Comparison of ENCODE assay signal across 8 mouse cellular contexts in genomic region chr16:18288166-18288565, GRCm38 (mm10). TPM values are rescaled to one million over a fixed set of nuclear protein-coding genes. Genes with fewer than 3 reads are reported as not detected.
A peak's percentile ranks its signal among the peaks of the same experiment; 100 is the strongest.
DNase-seq lines count a peak whose midpoint lies in the region; ATAC-seq lines count a peak whose summit lies in the region.

No protein-coding gene starts in this region.

- DNase-seq in retina, postnatal 1 day, result peak; percentile 53
- no peak for DNase-seq in left cerebral cortex, adult 8-10 months (ENCODE audit: low spot score in 2 of 2)
- DNase-seq in gastrocnemius, postnatal 4 days (ENCODE audit: low spot score in 2 of 2), result no peak

- peaks cover 43% of the 10 kb centered on the region for H3K4me1 ChIP-seq in megakaryocyte, embryonic 14.5 days
- H3K4me1 ChIP-seq in brown adipose tissue, adult 24 weeks (ENCODE audit: control insufficient read depth, insufficient read depth, insufficient read length, low read length), result peaks cover 7% of the 10 kb centered on the region; the same call in 1 of the 2 replicates
- peaks cover 30% of the 10 kb centered on the region for H3K4me1 ChIP-seq in forebrain, embryonic 16.5 days (replicated peaks; ENCODE audit: control insufficient read depth, insufficient read depth, low read length)
- H3K4me1 ChIP-seq in limb, embryonic 15.5 days, result peaks cover 25% of the 10 kb centered on the region

- H3K27ac ChIP-seq in brown adipose tissue, adult 24 weeks (replicated peaks; ENCODE audit: low read depth, low read length), result no peak overlapping the region
- no peak overlapping the region; the same call in 1 of the 2 replicates for H3K27ac ChIP-seq in forebrain, embryonic 16.5 days (ENCODE audit: low read length)
- H3K27ac ChIP-seq in limb, embryonic 15.5 days, result peak overlapping the region; percentile 94

- peak overlapping the region; percentile 97 for H3K9ac ChIP-seq in forebrain, embryonic 16.5 days (replicated peaks; ENCODE audit: low read depth, low read length)
- H3K9ac ChIP-seq in limb, embryonic 15.5 days, result peak overlapping the region; percentile 95

- H3K27me3 ChIP-seq in megakaryocyte, embryonic 14.5 days (replicated peaks), result no peaks in the 10 kb centered on the region
- H3K27me3 ChIP-seq in forebrain, embryonic 16.5 days (replicated peaks; ENCODE audit: control insufficient read depth, insufficient read depth, low read length), result no peaks in the 10 kb centered on the region
- H3K27me3 ChIP-seq in limb, embryonic 15.5 days, result no peaks in the 10 kb centered on the region

- peaks cover 36% of the 10 kb centered on the region for H3K36me3 ChIP-seq in megakaryocyte, embryonic 14.5 days (replicated peaks; ENCODE audit: low read length)
- peaks cover 12% of the 10 kb centered on the region for H3K36me3 ChIP-seq in forebrain, embryonic 16.5 days (ENCODE audit: control insufficient read depth, insufficient read depth)
- peaks cover 24% of the 10 kb centered on the region for H3K36me3 ChIP-seq in limb, embryonic 15.5 days

- H3K4me3 ChIP-seq in megakaryocyte, embryonic 14.5 days (replicated peaks), result peak overlapping the region; percentile 95
- peak overlapping the region; percentile 98 for H3K4me3 ChIP-seq in brown adipose tissue, adult 24 weeks (ENCODE audit: insufficient read depth, low read depth, low read length)
- peak overlapping the region; percentile 100 for H3K4me3 ChIP-seq in forebrain, embryonic 16.5 days (replicated peaks; ENCODE audit: low read length)
- H3K4me3 ChIP-seq in limb, embryonic 15.5 days, result peak overlapping the region; percentile 83

- H3K4me2 ChIP-seq in forebrain, embryonic 16.5 days (ENCODE audit: low read length), result peak overlapping the region; percentile 98
- peak overlapping the region; percentile 78 for H3K4me2 ChIP-seq in limb, embryonic 15.5 days

- no peak for ATAC-seq in megakaryocyte, adult 5-6 weeks (ENCODE audit: poor library complexity, severe bottlenecking)
- no peak for ATAC-seq in forebrain, embryonic 16.5 days
- ATAC-seq in limb, embryonic 15.5 days (ENCODE audit: insufficient number of reproducible peaks, low FRiP score, low TSS enrichment, low read depth), result no peak

- WGBS in forebrain, embryonic 16.5 days, result under 1% methylated on average over 4 of the region's 4 CpGs
- 0% methylated on average over 4 of the region's 4 CpGs for WGBS in limb, embryonic 15.5 days

- H3K9me3 ChIP-seq in megakaryocyte, embryonic 14.5 days, result no peaks in the 10 kb centered on the region
- no peaks in the 10 kb centered on the region for H3K9me3 ChIP-seq in forebrain, embryonic 16.5 days (ENCODE audit: control insufficient read depth, low read length)
- H3K9me3 ChIP-seq in limb, embryonic 15.5 days, result no peaks in the 10 kb centered on the region

RNA-seq across cellular contexts. Expression of gene Dgcr8, which starts 0.9 kb away (rescaled TPM):
- polyA plus RNA-seq in megakaryocyte, embryonic 14.5 days (2012; ENCODE audit: insufficient read depth, low replicate concordance), result 0.77 and 2.5 TPM in 2 replicates
- 23.3 and 32.1 TPM in 2 replicates for total RNA-seq in megakaryocyte, adult 5-6 weeks (2015)
- 33.2 and 40.2 TPM in 2 replicates for total RNA-seq in megakaryocyte, adult 5-6 weeks (2017)
- 4.8 and 4.9 TPM in 2 replicates for polyA plus RNA-seq in brown adipose tissue, adult 24 weeks (2012; ENCODE audit: insufficient read depth, insufficient read length, missing spikeins)
- polyA plus RNA-seq in forebrain, embryonic 16.5 days (2015; fragmentation: Nextera tagmentation; extraction: Ambion mirVana), result 39.2 and 40.8 TPM in 2 replicates
- 28.7 and 34.0 TPM in 2 replicates for polyA plus RNA-seq in limb, embryonic 15.5 days (2015; fragmentation: Nextera tagmentation; extraction: Ambion mirVana)
- total RNA-seq in left cerebral cortex, adult 8-10 months (2022), result 10 to 100 TPM; 35.5 to 42.7 (median 39.4) TPM
- total RNA-seq in gastrocnemius, postnatal 4 days (2021), result 10 to 100 TPM; 46.4 to 56.6 TPM

RNA-seq across cellular contexts. Expression of gene Gm49776, which starts 30.0 kb away (rescaled TPM):
- 1.3 TPM in 1 of 2 replicates, not detected in the other for polyA plus RNA-seq in megakaryocyte, embryonic 14.5 days (2012; ENCODE audit: insufficient read depth, low replicate concordance)
- not detected in 2 replicates for total RNA-seq in megakaryocyte, adult 5-6 weeks (2015)
- not detected in 2 replicates for total RNA-seq in megakaryocyte, adult 5-6 weeks (2017)
- not detected in 2 replicates for polyA plus RNA-seq in brown adipose tissue, adult 24 weeks (2012; ENCODE audit: insufficient read depth, insufficient read length, missing spikeins)
- polyA plus RNA-seq in forebrain, embryonic 16.5 days (2015; fragmentation: Nextera tagmentation; extraction: Ambion mirVana), result 2.0 TPM in 1 of 2 replicates, not detected in the other
- 0.87 TPM in 1 of 2 replicates, not detected in the other for polyA plus RNA-seq in limb, embryonic 15.5 days (2015; fragmentation: Nextera tagmentation; extraction: Ambion mirVana)
- total RNA-seq in left cerebral cortex, adult 8-10 months (2022), result not detected
- total RNA-seq in gastrocnemius, postnatal 4 days (2021), result not detected

RNA-seq across cellular contexts. Expression of gene Ranbp1, which starts 39.6 kb away (rescaled TPM):
- 283 and 648 TPM in 2 replicates for polyA plus RNA-seq in megakaryocyte, embryonic 14.5 days (2012; ENCODE audit: insufficient read depth, low replicate concordance)
- total RNA-seq in megakaryocyte, adult 5-6 weeks (2015), result 222 and 262 TPM in 2 replicates
- 251 and 278 TPM in 2 replicates for total RNA-seq in megakaryocyte, adult 5-6 weeks (2017)
- polyA plus RNA-seq in brown adipose tissue, adult 24 weeks (2012; ENCODE audit: insufficient read depth, insufficient read length, missing spikeins), result 85.5 and 92.7 TPM in 2 replicates
- polyA plus RNA-seq in forebrain, embryonic 16.5 days (2015; fragmentation: Nextera tagmentation; extraction: Ambion mirVana), result 370 and 388 TPM in 2 replicates
- 431 and 446 TPM in 2 replicates for polyA plus RNA-seq in limb, embryonic 15.5 days (2015; fragmentation: Nextera tagmentation; extraction: Ambion mirVana)
- total RNA-seq in left cerebral cortex, adult 8-10 months (2022), result 10 to 100 TPM; 83.1 to 99.0 (median 90.9) TPM
- total RNA-seq in gastrocnemius, postnatal 4 days (2021), result 100 to 1,000 TPM; 105 to 109 TPM

RNA-seq across cellular contexts. Expression of gene Trmt2a, which starts 39.7 kb away (rescaled TPM):
- polyA plus RNA-seq in megakaryocyte, embryonic 14.5 days (2012; ENCODE audit: insufficient read depth, low replicate concordance), result 3.9 and 21.7 TPM in 2 replicates
- total RNA-seq in megakaryocyte, adult 5-6 weeks (2015), result 62.8 and 73.1 TPM in 2 replicates
- 48.8 and 69.0 TPM in 2 replicates for total RNA-seq in megakaryocyte, adult 5-6 weeks (2017)
- polyA plus RNA-seq in brown adipose tissue, adult 24 weeks (2012; ENCODE audit: insufficient read depth, insufficient read length, missing spikeins), result 18.1 and 23.3 TPM in 2 replicates
- 118 and 139 TPM in 2 replicates for polyA plus RNA-seq in forebrain, embryonic 16.5 days (2015; fragmentation: Nextera tagmentation; extraction: Ambion mirVana)
- polyA plus RNA-seq in limb, embryonic 15.5 days (2015; fragmentation: Nextera tagmentation; extraction: Ambion mirVana), result 103 and 110 TPM in 2 replicates
- 10 to 100 TPM; 45.5 to 57.0 (median 48.8) TPM for total RNA-seq in left cerebral cortex, adult 8-10 months (2022)
- 10 to 100 TPM; 31.6 to 37.2 TPM for total RNA-seq in gastrocnemius, postnatal 4 days (2021)

RNA-seq across cellular contexts. Expression of gene Zdhhc8, which starts 53.2 kb away (rescaled TPM):
- 18.6 and 41.2 TPM in 2 replicates for polyA plus RNA-seq in megakaryocyte, embryonic 14.5 days (2012; ENCODE audit: insufficient read depth, low replicate concordance)
- 5.1 and 5.8 TPM in 2 replicates for total RNA-seq in megakaryocyte, adult 5-6 weeks (2015)
- total RNA-seq in megakaryocyte, adult 5-6 weeks (2017), result 2.2 and 4.0 TPM in 2 replicates
- polyA plus RNA-seq in brown adipose tissue, adult 24 weeks (2012; ENCODE audit: insufficient read depth, insufficient read length, missing spikeins), result 4.9 and 5.1 TPM in 2 replicates
- 15.1 and 17.4 TPM in 2 replicates for polyA plus RNA-seq in forebrain, embryonic 16.5 days (2015; fragmentation: Nextera tagmentation; extraction: Ambion mirVana)
- 20.0 and 23.8 TPM in 2 replicates for polyA plus RNA-seq in limb, embryonic 15.5 days (2015; fragmentation: Nextera tagmentation; extraction: Ambion mirVana)
- total RNA-seq in left cerebral cortex, adult 8-10 months (2022), result 100 to 1,000 TPM; 106 to 125 (median 117) TPM
- total RNA-seq in gastrocnemius, postnatal 4 days (2021), result 10 to 100 TPM; 37.7 to 42.1 TPM
